Mouse (Mus musculus) lung, postnatal 0 days (tissue): ENCODE measurements around the gene Sh3pxd2a.

Experiments used
- CTCF ChIP-seq: IDR thresholded peaks from 2 replicates; pipeline ENCODE4 v1.5.1; 2016; ENCODE audit warnings: antibody characterized with exemption, mild to moderate bottlenecking
- EP300 ChIP-seq: IDR thresholded peaks from 2 replicates; pipeline ENCODE4 v1.6.1; 2016; ENCODE audit warnings: antibody characterized with exemption, mild to moderate bottlenecking, control low read depth

DNA sequence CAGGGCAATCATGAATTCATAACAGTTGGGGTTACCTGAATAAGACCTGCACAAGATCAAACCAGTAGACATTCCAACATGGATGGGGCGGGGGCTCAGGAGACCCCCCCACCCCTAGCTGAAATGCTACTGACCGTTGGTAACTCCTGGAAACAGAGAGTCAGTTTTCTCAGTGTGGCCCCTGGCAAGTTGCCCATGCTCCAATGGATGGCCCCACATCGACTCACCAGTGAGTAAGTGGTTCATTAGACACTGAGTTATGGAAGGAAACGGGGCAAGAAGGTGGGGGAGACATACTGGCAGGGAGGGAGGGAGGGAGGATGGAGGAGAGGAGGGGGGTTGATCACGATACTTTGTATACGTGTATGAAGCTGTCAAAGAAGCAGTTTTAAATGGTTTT lies 8.2 kb downstream of the Sh3pxd2a start:
- TF ChIP-seq CTCF (no peak), EP300 (no peak)
